Mouse (Mus musculus): ENCODE measurements around the gene Vill. TPM values are rescaled to one million over a fixed set of nuclear protein-coding genes. Genes with fewer than 3 reads are reported as not detected.

The Vill gene
- total and polyA plus RNA-seq, 2 experiments from 2014 or later, result 3.3 to 5.9 TPM

DNA sequence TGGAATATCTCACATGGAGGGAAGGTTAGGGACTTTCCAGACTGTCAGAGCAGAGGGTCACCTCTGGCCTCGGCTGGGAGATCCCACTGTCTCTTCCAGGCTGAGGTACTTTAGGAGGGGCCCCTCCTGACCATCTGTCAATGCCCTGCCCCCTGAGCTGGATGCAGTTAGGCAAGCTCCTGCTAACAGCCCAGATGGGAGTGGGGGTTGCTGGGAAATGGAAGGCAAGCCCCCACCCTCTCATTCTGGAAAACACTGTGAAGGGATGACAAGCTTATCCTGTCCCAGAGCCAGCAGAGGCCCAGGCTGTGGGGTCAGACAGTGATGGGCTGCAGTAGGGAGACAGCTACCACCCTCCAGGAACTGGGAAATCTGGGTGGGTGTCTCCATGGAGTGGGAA, 33.9 kb downstream of the Vill start:
- Histone ChIP-seq H3K4me2 (ENCODE audit: low read depth, low read length) (no peak overlapping the region), H3K27ac (no peak overlapping the region), H3K4me1 (ENCODE audit: insufficient read depth, low read length) (peaks cover 8% of the 10 kb centered on the region; the same call in 1 of the 2 replicates), H3K4me3 (ENCODE audit: low read length) (no peak overlapping the region), H3K36me3 (ENCODE audit: insufficient read depth, low read length) (no peaks in the 10 kb centered on the region; the same call in 1 of the 2 replicates), H3K9ac (replicated peaks; ENCODE audit: low read length) (no peak overlapping the region), H3K9me3 (ENCODE audit: low read length) (no peaks in the 10 kb centered on the region), H3K27me3 (ENCODE audit: insufficient read depth, low read length) (no peaks in the 10 kb centered on the region)
- TF ChIP-seq CTCF (IDR thresholded peaks at IDR 0.05; ENCODE audit: low read depth), result no peak
- no peak for ATAC-seq
- DNase-seq (ENCODE audit: low spot score), result no peak
- 44% methylated on average over 1 of the region's 1 CpGs for WGBS

DNA sequence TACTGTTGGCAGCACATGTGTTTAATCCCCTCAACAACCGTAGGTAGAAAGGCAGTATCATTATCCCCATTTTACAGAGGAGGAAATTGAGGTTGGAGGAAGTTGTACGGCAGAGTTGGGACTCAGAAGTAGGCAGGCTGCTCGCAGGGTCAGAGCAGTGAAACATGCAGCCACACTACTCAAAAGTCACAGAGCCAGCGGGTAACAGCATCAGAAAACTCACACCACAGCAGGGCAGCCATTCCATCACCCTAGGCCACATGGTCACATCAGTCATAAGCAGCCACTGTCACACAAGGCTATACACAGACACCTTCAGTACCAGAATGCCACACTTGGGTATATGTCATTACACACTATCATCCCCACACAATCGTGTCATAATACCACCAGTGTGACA, 34.7 kb downstream of the Vill start:
- DNase-seq (ENCODE audit: low spot score) (no peak), ATAC-seq (no peak)
- Histone ChIP-seq H3K4me2 (ENCODE audit: low read depth, low read length) (no peak overlapping the region), H3K36me3 (ENCODE audit: insufficient read depth, low read length) (no peaks in the 10 kb centered on the region; the same call in 1 of the 2 replicates), H3K27me3 (ENCODE audit: insufficient read depth, low read length) (no peaks in the 10 kb centered on the region), H3K4me1 (ENCODE audit: insufficient read depth, low read length) (peaks cover 6% of the 10 kb centered on the region), H3K27ac (no peak overlapping the region), H3K4me3 (ENCODE audit: low read length) (no peak overlapping the region), H3K9ac (replicated peaks; ENCODE audit: low read length) (no peak overlapping the region), H3K9me3 (ENCODE audit: low read length) (no peaks in the 10 kb centered on the region)
- TF ChIP-seq CTCF (IDR thresholded peaks at IDR 0.05; ENCODE audit: low read depth), result no peak
- 84% methylated on average over 5 of the region's 5 CpGs for WGBS

DNA sequence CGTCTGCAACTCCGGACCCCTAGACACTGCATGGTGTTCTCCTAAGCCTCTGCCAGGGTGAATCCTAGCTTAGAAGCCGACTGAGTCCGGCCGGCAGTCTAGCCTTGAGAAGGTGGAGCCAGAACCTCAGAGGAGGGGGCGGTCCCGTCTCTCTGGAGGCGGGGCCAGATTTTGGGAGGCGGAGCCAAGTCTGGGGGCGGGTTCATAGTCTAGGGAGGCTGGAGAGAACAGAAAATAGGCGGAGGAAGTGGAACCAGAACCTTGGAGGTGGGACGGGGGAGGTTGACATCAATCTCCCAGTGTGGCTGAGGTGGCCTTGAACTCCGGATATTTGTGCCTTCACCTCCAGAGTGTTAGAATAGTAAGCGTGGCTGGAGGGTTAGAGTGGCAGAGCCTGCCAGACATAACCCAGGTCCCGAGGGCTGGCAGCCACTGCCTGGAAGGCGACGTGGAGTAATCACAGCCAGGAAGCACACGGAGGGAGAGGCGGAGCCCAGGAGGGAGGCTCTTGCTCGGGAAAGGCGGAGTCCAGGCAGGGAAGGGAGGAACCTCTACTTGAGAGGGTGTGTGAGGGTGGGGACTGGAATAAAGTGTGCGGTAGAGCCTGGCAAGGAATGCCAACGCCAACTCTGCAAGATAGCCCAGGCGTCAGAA, 35.7 kb downstream of the Vill start:
- H3K27me3 ChIP-seq (ENCODE audit: insufficient read depth, low read length), result no peaks in the 10 kb centered on the region
- DNase-seq (ENCODE audit: low spot score) (peak; percentile 65), ATAC-seq (peak; percentile 67)
- WGBS, result 4% methylated on average over 24 of the region's 24 CpGs
- H3K27ac ChIP-seq, result no peak overlapping the region
- H3K9me3 ChIP-seq (ENCODE audit: low read length), result no peaks in the 10 kb centered on the region
- no peak for TF ChIP-seq CTCF (IDR thresholded peaks at IDR 0.05; ENCODE audit: low read depth)
- H3K9ac ChIP-seq (replicated peaks; ENCODE audit: low read length), result peak overlapping the region; percentile 24
- peak overlapping the region; percentile 21 for H3K4me3 ChIP-seq (ENCODE audit: low read length)
- H3K4me1 ChIP-seq (ENCODE audit: insufficient read depth, low read length), result peaks cover 11% of the 10 kb centered on the region
- no peaks in the 10 kb centered on the region; the same call in 1 of the 2 replicates for H3K36me3 ChIP-seq (ENCODE audit: insufficient read depth, low read length)
- H3K4me2 ChIP-seq (ENCODE audit: low read depth, low read length), result peak overlapping the region; percentile 50

DNA sequence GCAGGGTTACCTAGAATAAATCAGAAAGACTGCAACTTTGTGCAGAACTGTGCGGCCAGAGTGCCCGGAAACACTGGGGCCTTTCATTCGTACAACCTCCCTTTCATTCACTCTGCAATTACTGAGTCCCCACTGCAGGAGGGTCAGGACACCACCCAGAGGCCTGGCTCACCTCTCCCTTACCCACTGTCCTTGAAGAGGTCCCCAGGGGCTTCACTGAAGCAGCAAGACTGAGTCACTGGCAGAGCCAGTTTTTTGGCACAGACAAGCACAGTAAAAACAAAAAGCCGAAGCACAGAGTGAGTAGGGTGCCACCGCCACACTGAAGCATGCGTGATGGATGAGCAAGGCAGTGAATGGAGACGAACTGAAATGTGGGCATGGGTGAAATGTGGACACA, 36.9 kb downstream of the Vill start:
- Histone ChIP-seq H3K27me3 (ENCODE audit: insufficient read depth, low read length) (no peaks in the 10 kb centered on the region), H3K4me2 (ENCODE audit: low read depth, low read length) (no peak overlapping the region), H3K36me3 (ENCODE audit: insufficient read depth, low read length) (no peaks in the 10 kb centered on the region), H3K9ac (replicated peaks; ENCODE audit: low read length) (no peak overlapping the region), H3K27ac (no peak overlapping the region), H3K9me3 (ENCODE audit: low read length) (no peaks in the 10 kb centered on the region), H3K4me3 (ENCODE audit: low read length) (no peak overlapping the region), H3K4me1 (ENCODE audit: insufficient read depth, low read length) (peaks cover 19% of the 10 kb centered on the region)
- DNase-seq (ENCODE audit: low spot score) (peak; percentile 30), ATAC-seq (no peak)
- TF ChIP-seq CTCF (IDR thresholded peaks at IDR 0.05; ENCODE audit: low read depth), result no peak
- WGBS, result 39% methylated on average over 7 of the region's 7 CpGs

DNA sequence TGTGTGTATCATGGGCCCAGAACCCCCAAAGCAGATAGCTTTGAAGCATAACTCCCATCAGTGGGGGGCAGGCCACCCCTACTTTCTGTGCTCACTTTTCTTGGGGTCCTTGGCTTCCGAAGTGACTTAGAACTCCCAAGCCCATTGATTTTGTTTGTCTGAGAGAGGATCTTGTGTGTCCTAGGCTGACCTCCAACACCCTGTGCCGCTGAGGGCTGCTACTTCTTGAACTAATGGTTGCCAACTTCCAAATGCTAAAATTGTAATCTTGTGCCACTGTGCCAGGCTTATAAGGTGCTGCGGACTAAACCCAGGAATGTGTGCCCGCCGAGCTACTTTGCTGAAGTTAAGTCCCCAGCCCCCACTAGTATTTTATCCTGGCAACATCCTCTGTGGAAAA, 37.9 kb downstream of the Vill start:
- H3K27ac ChIP-seq, result no peak overlapping the region
- H3K9ac ChIP-seq (replicated peaks; ENCODE audit: low read length), result no peak overlapping the region
- WGBS, result 90% methylated on average over 5 of the region's 5 CpGs
- no peaks in the 10 kb centered on the region for H3K27me3 ChIP-seq (ENCODE audit: insufficient read depth, low read length)
- no peak overlapping the region for H3K4me3 ChIP-seq (ENCODE audit: low read length)
- H3K9me3 ChIP-seq (ENCODE audit: low read length), result no peaks in the 10 kb centered on the region
- no peak overlapping the region for H3K4me2 ChIP-seq (ENCODE audit: low read depth, low read length)
- H3K4me1 ChIP-seq (ENCODE audit: insufficient read depth, low read length), result peaks cover 19% of the 10 kb centered on the region
- ATAC-seq (no peak), DNase-seq (ENCODE audit: low spot score) (no peak)
- no peaks in the 10 kb centered on the region for H3K36me3 ChIP-seq (ENCODE audit: insufficient read depth, low read length)
- no peak for TF ChIP-seq CTCF (IDR thresholded peaks at IDR 0.05; ENCODE audit: low read depth)

GRCm38 (mm10) chr9:119091581-119092310, 39.2 kb downstream of the Vill start:
- TF ChIP-seq CTCF (IDR thresholded peaks at IDR 0.05; ENCODE audit: low read depth), result no peak
- no peaks in the 10 kb centered on the region for H3K9me3 ChIP-seq (ENCODE audit: low read length)
- peak overlapping the region; percentile 92 for H3K4me2 ChIP-seq (ENCODE audit: low read depth, low read length)
- H3K27me3 ChIP-seq (ENCODE audit: insufficient read depth, low read length), result no peaks in the 10 kb centered on the region
- peak overlapping the region; percentile 57 for H3K4me3 ChIP-seq (ENCODE audit: low read length)
- no peak for DNase-seq (ENCODE audit: low spot score)
- no peak overlapping the region; the same call in 1 of the 2 replicates for H3K9ac ChIP-seq (replicated peaks; ENCODE audit: low read length)
- ATAC-seq, result no peak
- H3K27ac ChIP-seq, result no peak overlapping the region
- no peaks in the 10 kb centered on the region for H3K36me3 ChIP-seq (ENCODE audit: insufficient read depth, low read length)
- peaks cover 19% of the 10 kb centered on the region for H3K4me1 ChIP-seq (ENCODE audit: insufficient read depth, low read length)
- 71% methylated on average over 12 of the region's 12 CpGs for WGBS
